Mouse (Mus musculus): ENCODE data around the gene Mrpl33. TPM values are rescaled to one million over a fixed set of nuclear protein-coding genes. Genes with fewer than 3 reads are reported as not detected.
A peak's percentile ranks its signal among the peaks of the same experiment; 100 is the strongest.

Mrpl33 gene
- polyA plus RNA-seq, 1 experiment from 2014 or later, result 288 TPM

DNA sequence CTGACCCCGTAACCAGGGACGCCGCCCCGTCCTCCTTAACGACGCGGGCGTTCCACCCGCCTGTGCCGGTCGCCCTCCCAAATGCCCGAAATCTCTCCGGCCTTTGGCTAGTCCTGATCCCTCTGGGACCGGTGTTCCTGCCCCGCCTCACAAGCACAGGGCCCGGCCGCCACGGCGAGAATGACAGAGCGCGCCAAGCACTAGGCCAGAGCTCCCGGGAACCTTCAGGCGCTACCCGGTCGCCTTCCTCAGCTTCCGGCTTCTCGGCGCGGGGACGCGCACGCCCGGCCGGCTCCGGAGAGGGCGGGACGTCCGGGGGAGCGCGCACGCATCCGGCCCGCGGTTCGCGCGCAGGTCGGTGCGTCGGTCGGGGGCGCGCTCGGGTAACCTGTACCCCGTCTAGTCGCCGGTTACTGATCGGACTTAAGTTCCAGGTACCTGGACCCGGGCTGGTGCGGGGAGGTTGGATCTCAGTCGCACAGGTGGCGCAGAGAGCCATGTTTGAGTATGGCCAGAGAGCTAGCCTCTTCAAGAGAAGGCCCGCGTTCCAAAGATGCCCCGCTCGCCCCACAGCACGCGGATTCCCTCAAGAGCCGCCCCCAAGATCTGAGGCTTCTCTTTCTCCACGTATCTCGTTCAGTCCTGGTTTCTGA, 101.0 kb downstream of the Mrpl33 start, which contains the start of gene Babam2:
Gene Babam2 (plus strand): TSS at position 41 of the 653 bp plus-strand sequence.
- Histone ChIP-seq H3K4me2 (ENCODE audit: low read depth, low read length) (peak within 1 kb of the TSS; percentile 71), H3K36me3 (ENCODE audit: control insufficient read depth, insufficient read depth, low read length) (no peaks in the 10 kb centered on the region), H3K27me3 (replicated peaks; ENCODE audit: control insufficient read depth, insufficient read depth, low read length) (no peaks in the 10 kb centered on the region), H3K27ac (ENCODE audit: low read length) (peak within 1 kb of the TSS; percentile 97), H3K4me3 (ENCODE audit: low read length) (peak within 1 kb of the TSS; percentile 82), H3K9me3 (ENCODE audit: control insufficient read depth, low read length) (no peaks in the 10 kb centered on the region), H3K9ac (ENCODE audit: low read depth, low read length) (peak within 1 kb of the TSS; percentile 92), H3K4me1 (ENCODE audit: control insufficient read depth, insufficient read depth, low read length) (peaks cover 3% of the 10 kb centered on the region; the same call in 1 of the 2 replicates)
- WGBS, result under 1% methylated on average over 71 of the region's 71 CpGs
- peak; percentile 96 for ATAC-seq

DNA sequence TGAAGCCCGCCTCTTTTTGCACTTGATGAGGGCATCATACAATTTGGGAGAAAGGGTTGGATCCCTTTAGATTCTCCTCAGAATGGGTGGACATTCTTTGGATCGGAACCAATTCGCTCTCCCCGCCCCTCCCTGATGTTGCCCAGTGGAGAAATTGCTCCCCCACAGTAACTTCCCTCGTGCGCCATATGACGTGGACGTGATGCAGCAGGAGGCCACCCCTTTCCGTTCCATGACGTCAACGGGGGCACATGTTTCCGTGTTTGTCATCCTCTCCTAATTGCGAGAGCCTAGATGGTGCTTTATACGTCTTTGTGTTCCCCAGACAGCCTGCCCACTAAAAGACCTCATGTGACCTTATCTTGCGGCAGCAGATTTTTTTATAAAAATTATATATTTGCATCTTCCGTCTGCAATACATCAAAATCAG, 101.6 kb downstream of the Mrpl33 start:
- peak; percentile 77 for ATAC-seq
- peak overlapping the region; percentile 92 for H3K9ac ChIP-seq (ENCODE audit: low read depth, low read length)
- no peaks in the 10 kb centered on the region for H3K9me3 ChIP-seq (ENCODE audit: control insufficient read depth, low read length)
- 3% methylated on average over 16 of the region's 16 CpGs for WGBS
- H3K4me2 ChIP-seq (ENCODE audit: low read depth, low read length), result peak overlapping the region; percentile 69
- peaks cover 3% of the 10 kb centered on the region; the same call in 1 of the 2 replicates for H3K4me1 ChIP-seq (ENCODE audit: control insufficient read depth, insufficient read depth, low read length)
- H3K4me3 ChIP-seq (ENCODE audit: low read length), result peak overlapping the region; percentile 82
- H3K27ac ChIP-seq (ENCODE audit: low read length), result peak overlapping the region; percentile 97
- no peaks in the 10 kb centered on the region for H3K27me3 ChIP-seq (replicated peaks; ENCODE audit: control insufficient read depth, insufficient read depth, low read length)
- no peaks in the 10 kb centered on the region for H3K36me3 ChIP-seq (ENCODE audit: control insufficient read depth, insufficient read depth, low read length)

DNA sequence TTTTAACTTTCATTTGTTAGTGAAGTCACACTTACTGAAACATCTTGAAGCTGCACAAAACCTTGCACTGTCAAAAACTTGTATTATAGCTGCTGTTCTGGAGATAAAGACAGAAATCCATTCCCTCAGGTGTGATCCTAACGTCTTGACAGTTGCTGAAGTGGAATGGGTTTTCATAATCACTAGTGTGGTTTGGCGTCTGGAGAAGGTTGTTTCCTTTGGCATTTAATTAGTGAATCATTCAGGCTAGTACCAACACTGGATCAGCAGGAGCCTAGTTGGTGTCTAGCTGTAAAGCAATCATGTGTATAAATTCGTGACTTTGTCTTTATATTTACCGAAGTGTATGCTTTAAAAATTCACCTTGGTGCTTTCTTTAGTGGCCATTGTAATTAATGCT, 102.2 kb downstream of the Mrpl33 start:
- H3K9ac ChIP-seq (ENCODE audit: low read depth, low read length), result no peak overlapping the region
- H3K4me3 ChIP-seq (ENCODE audit: low read length), result no peak overlapping the region
- ATAC-seq, result no peak
- 52% methylated on average over 4 of the region's 4 CpGs for WGBS
- H3K9me3 ChIP-seq (ENCODE audit: control insufficient read depth, low read length), result no peaks in the 10 kb centered on the region
- H3K27ac ChIP-seq (ENCODE audit: low read length), result no peak overlapping the region
- no peaks in the 10 kb centered on the region for H3K36me3 ChIP-seq (ENCODE audit: control insufficient read depth, insufficient read depth, low read length)
- peaks cover 3% of the 10 kb centered on the region; the same call in 1 of the 2 replicates for H3K4me1 ChIP-seq (ENCODE audit: control insufficient read depth, insufficient read depth, low read length)
- H3K4me2 ChIP-seq (ENCODE audit: low read depth, low read length), result peak overlapping the region; percentile 69; the same call in 1 of the 2 replicates
- H3K27me3 ChIP-seq (replicated peaks; ENCODE audit: control insufficient read depth, insufficient read depth, low read length), result no peaks in the 10 kb centered on the region

GRCm38 (mm10) chr5:31699397-31699796, 102.7 kb downstream of the Mrpl33 start:
- Histone ChIP-seq H3K9ac (ENCODE audit: low read depth, low read length) (no peak overlapping the region), H3K9me3 (ENCODE audit: control insufficient read depth, low read length) (no peaks in the 10 kb centered on the region), H3K27ac (ENCODE audit: low read length) (no peak overlapping the region), H3K4me1 (ENCODE audit: control insufficient read depth, insufficient read depth, low read length) (peaks cover 3% of the 10 kb centered on the region; the same call in 1 of the 2 replicates), H3K4me2 (ENCODE audit: low read depth, low read length) (no peak overlapping the region), H3K4me3 (ENCODE audit: low read length) (no peak overlapping the region), H3K27me3 (replicated peaks; ENCODE audit: control insufficient read depth, insufficient read depth, low read length) (no peaks in the 10 kb centered on the region), H3K36me3 (ENCODE audit: control insufficient read depth, insufficient read depth, low read length) (no peaks in the 10 kb centered on the region)
- ATAC-seq, result no peak

DNA sequence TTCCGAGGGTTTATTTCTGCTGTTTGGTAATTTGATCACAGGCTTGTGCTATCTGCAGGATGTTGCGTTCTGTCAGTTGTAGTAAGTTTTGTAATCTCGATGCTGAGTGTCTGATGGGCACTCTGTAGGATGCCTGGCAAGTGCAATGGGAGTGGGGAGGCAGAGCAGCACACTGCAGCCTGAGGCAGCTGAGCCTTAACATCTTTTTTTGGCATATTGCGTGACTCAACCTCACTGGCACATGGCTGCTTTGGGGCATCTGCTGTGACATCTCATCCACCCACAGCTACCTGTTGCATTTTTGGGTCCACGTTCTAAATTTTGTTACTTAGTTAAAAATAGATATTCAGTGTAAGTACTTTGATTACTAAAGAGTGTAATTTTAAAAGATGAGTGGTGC, 108.2 kb downstream of the Mrpl33 start:
- WGBS, result 79% methylated on average over 5 of the region's 5 CpGs
- Histone ChIP-seq H3K4me1 (ENCODE audit: control insufficient read depth, insufficient read depth, low read length) (no peaks in the 10 kb centered on the region), H3K9ac (ENCODE audit: low read depth, low read length) (no peak overlapping the region), H3K4me2 (ENCODE audit: low read depth, low read length) (no peak overlapping the region), H3K36me3 (ENCODE audit: control insufficient read depth, insufficient read depth, low read length) (no peaks in the 10 kb centered on the region), H3K27me3 (replicated peaks; ENCODE audit: control insufficient read depth, insufficient read depth, low read length) (no peaks in the 10 kb centered on the region), H3K4me3 (ENCODE audit: low read length) (no peak overlapping the region), H3K9me3 (ENCODE audit: control insufficient read depth, low read length) (no peaks in the 10 kb centered on the region), H3K27ac (ENCODE audit: low read length) (no peak overlapping the region)
- ATAC-seq, result no peak

DNA sequence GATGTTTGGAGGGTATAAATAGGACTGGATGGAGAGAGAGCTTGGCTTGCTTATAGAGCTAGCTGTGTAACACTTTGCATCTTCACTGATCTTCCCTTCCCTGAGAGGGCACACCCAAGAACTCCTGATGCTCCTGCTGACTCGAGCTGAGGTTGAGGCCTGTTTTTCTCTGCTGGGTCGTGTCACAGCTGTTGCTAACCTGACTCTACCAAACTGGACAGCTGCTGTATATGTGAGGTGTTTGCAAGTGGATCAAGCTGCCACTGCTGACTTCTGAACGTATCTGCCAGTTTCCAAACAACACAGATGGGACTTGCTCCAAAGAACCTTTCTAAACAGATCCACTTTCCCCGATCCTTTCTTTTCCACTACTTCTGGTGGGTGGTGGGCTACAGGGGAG, 110.1 kb downstream of the Mrpl33 start:
- no peaks in the 10 kb centered on the region for H3K27me3 ChIP-seq (replicated peaks; ENCODE audit: control insufficient read depth, insufficient read depth, low read length)
- H3K4me3 ChIP-seq (ENCODE audit: low read length), result no peak overlapping the region
- H3K4me1 ChIP-seq (ENCODE audit: control insufficient read depth, insufficient read depth, low read length), result no peaks in the 10 kb centered on the region
- no peak overlapping the region for H3K27ac ChIP-seq (ENCODE audit: low read length)
- 86% methylated on average over 4 of the region's 4 CpGs for WGBS
- H3K9me3 ChIP-seq (ENCODE audit: control insufficient read depth, low read length), result no peaks in the 10 kb centered on the region; the same call in 1 of the 2 replicates
- H3K9ac ChIP-seq (ENCODE audit: low read depth, low read length), result no peak overlapping the region
- no peaks in the 10 kb centered on the region for H3K36me3 ChIP-seq (ENCODE audit: control insufficient read depth, insufficient read depth, low read length)
- no peak overlapping the region for H3K4me2 ChIP-seq (ENCODE audit: low read depth, low read length)
- no peak for ATAC-seq

GRCm38 (mm10) chr5:31709389-31709788, 112.7 kb downstream of the Mrpl33 start:
- H3K4me1 ChIP-seq (ENCODE audit: control insufficient read depth, insufficient read depth, low read length), result peaks cover 3% of the 10 kb centered on the region; the same call in 1 of the 2 replicates
- no peak for ATAC-seq
- H3K4me3 ChIP-seq (ENCODE audit: low read length), result no peak overlapping the region
- no peak overlapping the region for H3K9ac ChIP-seq (ENCODE audit: low read depth, low read length)
- H3K4me2 ChIP-seq (ENCODE audit: low read depth, low read length), result no peak overlapping the region
- H3K27ac ChIP-seq (ENCODE audit: low read length), result no peak overlapping the region
- no peaks in the 10 kb centered on the region for H3K27me3 ChIP-seq (replicated peaks; ENCODE audit: control insufficient read depth, insufficient read depth, low read length)
- H3K9me3 ChIP-seq (ENCODE audit: control insufficient read depth, low read length), result no peaks in the 10 kb centered on the region; the same call in 1 of the 2 replicates
- 73% methylated on average over 1 of the region's 1 CpGs for WGBS
- H3K36me3 ChIP-seq (ENCODE audit: control insufficient read depth, insufficient read depth, low read length), result no peaks in the 10 kb centered on the region

DNA sequence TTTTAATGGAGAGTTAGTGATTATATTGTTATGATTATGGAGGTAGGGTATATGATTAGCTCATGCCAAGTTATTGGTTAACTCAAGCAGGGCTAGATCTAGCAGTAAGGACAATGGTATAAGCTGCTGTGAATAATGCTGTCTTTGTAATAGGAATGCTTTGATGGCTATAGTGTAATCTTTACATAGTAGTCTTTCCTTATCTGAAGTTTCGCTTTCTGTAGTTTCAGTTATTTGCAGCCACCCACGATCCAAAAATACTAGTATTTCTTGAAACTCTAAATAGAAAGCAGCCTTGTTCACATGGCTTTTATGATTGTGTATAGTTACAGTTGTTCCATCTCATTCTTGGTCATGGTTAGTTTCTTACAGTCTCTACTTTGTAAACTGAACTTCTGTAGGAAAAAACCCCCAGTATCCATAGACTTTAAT, 116.6 kb downstream of the Mrpl33 start:
- Histone ChIP-seq H3K36me3 (ENCODE audit: control insufficient read depth, insufficient read depth, low read length) (no peaks in the 10 kb centered on the region), H3K4me2 (ENCODE audit: low read depth, low read length) (0 out of 2 replicates have a peak overlapping the region, but pooled peaks have one; percentile 6), H3K4me3 (ENCODE audit: low read length) (no peak overlapping the region), H3K9ac (ENCODE audit: low read depth, low read length) (peak overlapping the region; percentile 53; the same call in 1 of the 2 replicates), H3K4me1 (ENCODE audit: control insufficient read depth, insufficient read depth, low read length) (peaks cover 13% of the 10 kb centered on the region), H3K27ac (ENCODE audit: low read length) (peak overlapping the region; percentile 98), H3K27me3 (replicated peaks; ENCODE audit: control insufficient read depth, insufficient read depth, low read length) (no peaks in the 10 kb centered on the region), H3K9me3 (ENCODE audit: control insufficient read depth, low read length) (no peaks in the 10 kb centered on the region; the same call in 1 of the 2 replicates)
- WGBS, result 59% methylated on average over 2 of the region's 2 CpGs
- ATAC-seq, result peak; percentile 96

DNA sequence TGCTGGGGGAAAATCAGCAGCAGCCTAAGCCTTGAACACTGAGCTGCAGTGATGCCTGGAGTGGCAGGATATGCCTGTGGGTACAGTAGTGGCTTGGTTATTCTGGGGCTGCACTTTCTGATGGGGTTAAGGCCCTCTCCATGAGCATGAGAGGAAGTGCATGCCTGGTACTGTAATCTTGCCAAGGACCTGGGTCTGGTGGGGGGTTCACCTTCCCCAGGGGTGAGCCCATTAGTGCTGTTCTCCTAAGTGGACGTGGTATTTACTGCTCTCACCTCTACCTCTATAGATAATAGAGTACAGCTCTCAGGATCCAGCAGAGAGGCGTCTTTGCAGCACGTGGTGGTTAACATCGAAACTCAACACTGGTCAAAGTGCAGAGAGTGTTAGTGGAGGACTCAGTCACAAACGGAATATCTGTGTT, 117.1 kb downstream of the Mrpl33 start:
- H3K4me2 ChIP-seq (ENCODE audit: low read depth, low read length), result peak overlapping the region; percentile 6; the same call in 1 of the 2 replicates
- no peaks in the 10 kb centered on the region for H3K36me3 ChIP-seq (ENCODE audit: control insufficient read depth, insufficient read depth, low read length)
- H3K9ac ChIP-seq (ENCODE audit: low read depth, low read length), result peak overlapping the region; percentile 53; the same call in 1 of the 2 replicates
- WGBS, result 57% methylated on average over 5 of the region's 5 CpGs
- peaks cover 13% of the 10 kb centered on the region for H3K4me1 ChIP-seq (ENCODE audit: control insufficient read depth, insufficient read depth, low read length)
- no peaks in the 10 kb centered on the region; the same call in 1 of the 2 replicates for H3K9me3 ChIP-seq (ENCODE audit: control insufficient read depth, low read length)
- no peaks in the 10 kb centered on the region for H3K27me3 ChIP-seq (replicated peaks; ENCODE audit: control insufficient read depth, insufficient read depth, low read length)
- H3K4me3 ChIP-seq (ENCODE audit: low read length), result no peak overlapping the region
- peak overlapping the region; percentile 98 for H3K27ac ChIP-seq (ENCODE audit: low read length)
- peak; percentile 84 for ATAC-seq
